Mouse (Mus musculus) liver, embryonic 16.5 days (tissue): Measurements from ENCODE around the gene Slc22a13. TPM values are rescaled to one million over a fixed set of nuclear protein-coding genes. Genes with fewer than 3 reads are reported as not detected.
"Not testable (repeated sequence)": the region's sequence is repeated elsewhere in the genome, so short reads cannot be mapped to it uniquely, and the experiment has no call there.

Experiments used
- ATAC-seq: fragments of 200-750 bp; cut with Nextera tagmentation; 2 replicates; pipeline ENCODE4 v1.8.0; 2017; ENCODE audit warnings: low read depth, mild to moderate bottlenecking, moderate number of reproducible peaks, moderate library complexity
- H3K27ac ChIP-seq: fragments of 300-500 bp; sonication (generic); 2 replicates; pipeline ENCODE4 v1.5.1; 2014; ENCODE audit warnings: mild to moderate bottlenecking, low read length
- H3K27me3 ChIP-seq: fragments of 300-500 bp; sonication (generic); 2 replicates; pipeline ENCODE4 v1.6.1; 2014; ENCODE audit warnings: low read depth, low read length, mixed read lengths; ENCODE audit not compliant: control insufficient read depth, insufficient read depth
- H3K36me3 ChIP-seq: fragments of 300-500 bp; sonication (generic); 2 replicates; pipeline ENCODE4 v1.6.1; 2014; ENCODE audit warnings: mild to moderate bottlenecking; ENCODE audit not compliant: control insufficient read depth, insufficient read depth
- H3K4me1 ChIP-seq: fragments of 300-500 bp; sonication (generic); 2 replicates; pipeline ENCODE4 v1.6.1; 2014; ENCODE audit warnings: low read depth, low read length, mixed read lengths; ENCODE audit not compliant: control insufficient read depth
- H3K4me2 ChIP-seq: fragments of 300-500 bp; sonication (generic); 2 replicates; pipeline ENCODE4 v1.6.1; 2014; ENCODE audit warnings: low read depth, low read length, mixed read lengths
- H3K4me3 ChIP-seq: fragments of 300-500 bp; sonication (generic); 2 replicates; pipeline ENCODE4 v1.5.1; 2014; ENCODE audit warnings: low read depth, mild to moderate bottlenecking, low read length
- H3K9ac ChIP-seq: fragments of 300-500 bp; sonication (generic); 2 replicates; pipeline ENCODE4 v1.6.1; 2014; ENCODE audit warnings: low read depth, low read length
- H3K9me3 ChIP-seq: fragments of 300-500 bp; sonication (generic); replicated peaks from 2 replicates; pipeline ENCODE4 v1.6.1; 2016; ENCODE audit warnings: low read length; ENCODE audit not compliant: control insufficient read depth
- WGBS: fragments of 180-500 bp; shearing (Covaris S2); extraction: QIAGEN DNeasy Blood & Tissue Kit; methylation state at CpG from one replicate; pipeline ENCODE4 v1.1.7; 2014; ENCODE audit not compliant: insufficient replicate concordance; 5-methylcytosine and 5-hydroxymethylcytosine counted together
- polyA plus RNA-seq: library from polyadenylated mRNA; unstranded; fragments of >200 nt; fragmentation: Nextera tagmentation; extraction: Ambion mirVana; gene quantifications from 2 replicates; pipeline ENCODE4 v1.2.1, GENCODE M21; 2015

The Slc22a13 gene
- polyA plus RNA-seq, 1 experiment from 2014 or later: 0.08 TPM

- no peaks in the 10 kb centered on the region for H3K4me1 ChIP-seq
- no peak for ATAC-seq
- no peaks in the 10 kb centered on the region for H3K27me3 ChIP-seq
- H3K36me3 ChIP-seq: peaks cover 4% of the 10 kb centered on the region; the same call in 1 of the 2 replicates
- H3K9me3 ChIP-seq: no peaks in the 10 kb centered on the region
- WGBS: 74% methylated on average over 10 of the region's 10 CpGs
- H3K9ac ChIP-seq: no peak overlapping the region
- no peak overlapping the region for H3K4me3 ChIP-seq
- no peak overlapping the region for H3K4me2 ChIP-seq
- H3K27ac ChIP-seq: no peak overlapping the region
Observed at GRCm38 (mm10) chr9:119240286-119240997, 31.5 kb upstream of the Slc22a13 start.

- no peaks in the 10 kb centered on the region for H3K4me1 ChIP-seq
- peaks cover 4% of the 10 kb centered on the region; the same call in 1 of the 2 replicates for H3K36me3 ChIP-seq
- H3K9me3 ChIP-seq: no peaks in the 10 kb centered on the region
- no peak overlapping the region for H3K9ac ChIP-seq
- no peak overlapping the region for H3K27ac ChIP-seq
- no peaks in the 10 kb centered on the region for H3K27me3 ChIP-seq
- H3K4me3 ChIP-seq: no peak overlapping the region
- no peak overlapping the region for H3K4me2 ChIP-seq
- ATAC-seq: no peak
- WGBS: 79% methylated on average over 3 of the region's 3 CpGs
Observed at GRCm38 (mm10) chr9:119239274-119239673, 30.4 kb upstream of the Slc22a13 start.

GRCm38 (mm10) chr9:119238796-119239195, 29.9 kb upstream of the Slc22a13 start:
- Histone ChIP-seq H3K27me3 (no peaks in the 10 kb centered on the region), H3K36me3 (no peaks in the 10 kb centered on the region)
- 78% methylated on average over 4 of the region's 4 CpGs for WGBS

GRCm38 (mm10) chr9:119231552-119231951, 22.7 kb upstream of the Slc22a13 start:
- Histone ChIP-seq H3K4me1 (peaks cover 6% of the 10 kb centered on the region; the same call in 1 of the 2 replicates), H3K27ac (no peak overlapping the region), H3K4me2 (no peak overlapping the region), H3K27me3 (no peaks in the 10 kb centered on the region), H3K36me3 (no peaks in the 10 kb centered on the region), H3K4me3 (no peak overlapping the region), H3K9me3 (no peaks in the 10 kb centered on the region), H3K9ac (no peak overlapping the region)
- ATAC-seq: peak; percentile 71
- 52% methylated on average over 7 of the region's 7 CpGs for WGBS

More at GRCm38 (mm10) chr9:119238796-119239195, 29.9 kb upstream of the Slc22a13 start:
- no peaks in the 10 kb centered on the region for H3K4me1 ChIP-seq
- no peak overlapping the region for H3K27ac ChIP-seq
- no peak overlapping the region for H3K4me2 ChIP-seq
- no peak overlapping the region for H3K4me3 ChIP-seq
- ATAC-seq: no peak
- no peak overlapping the region for H3K9ac ChIP-seq
- no peaks in the 10 kb centered on the region for H3K9me3 ChIP-seq

GRCm38 (mm10) chr9:119230829-119231228, 21.9 kb upstream of the Slc22a13 start:
- Histone ChIP-seq H3K4me1 (peaks cover 6% of the 10 kb centered on the region; the same call in 1 of the 2 replicates), H3K4me2 (no peak overlapping the region), H3K36me3 (no peaks in the 10 kb centered on the region), H3K9me3 (no peaks in the 10 kb centered on the region), H3K4me3 (no peak overlapping the region), H3K27me3 (no peaks in the 10 kb centered on the region), H3K9ac (no peak overlapping the region), H3K27ac (no peak overlapping the region)
- peak; percentile 47; the same call in 1 of the 2 replicates for ATAC-seq
- WGBS: 23% methylated on average over 2 of the region's 2 CpGs

GRCm38 (mm10) chr9:119220249-119220648, 11.4 kb upstream of the Slc22a13 start:
- no peak overlapping the region for H3K4me3 ChIP-seq
- H3K36me3 ChIP-seq: no peaks in the 10 kb centered on the region
- no peaks in the 10 kb centered on the region for H3K27me3 ChIP-seq
- ATAC-seq: no peak
- H3K27ac ChIP-seq: no peak overlapping the region
- whole genome bisulfite sequencing: 61% methylated on average over 4 of the region's 4 CpGs
- H3K9ac ChIP-seq: no peak overlapping the region
- H3K4me2 ChIP-seq: no peak overlapping the region
- no peaks in the 10 kb centered on the region for H3K4me1 ChIP-seq
- no peaks in the 10 kb centered on the region for H3K9me3 ChIP-seq

GRCm38 (mm10) chr9:119219667-119220066, 10.8 kb upstream of the Slc22a13 start:
- Histone ChIP-seq H3K4me3 (no peak overlapping the region), H3K9ac (no peak overlapping the region), H3K36me3 (no peaks in the 10 kb centered on the region), H3K9me3 (no peaks in the 10 kb centered on the region), H3K27me3 (no peaks in the 10 kb centered on the region), H3K4me2 (no peak overlapping the region), H3K27ac (no peak overlapping the region), H3K4me1 (no peaks in the 10 kb centered on the region)
- no peak for ATAC-seq
- 50% methylated on average over 2 of the region's 2 CpGs for WGBS

- H3K4me1 ChIP-seq, ATAC-seq, H3K27me3 ChIP-seq, H3K4me2 ChIP-seq, H3K9ac ChIP-seq, H3K4me3 ChIP-seq, H3K9me3 ChIP-seq, H3K27ac ChIP-seq, H3K36me3 ChIP-seq: not testable (repeated sequence)
- WGBS: 71% methylated on average over 2 of the region's 2 CpGs
Observed at GRCm38 (mm10) chr9:119215341-119215740, 6.4 kb upstream of the Slc22a13 start.

GRCm38 (mm10) chr9:119214601-119215000, 5.7 kb upstream of the Slc22a13 start:
- Histone ChIP-seq H3K4me3 (no peak overlapping the region), H3K27ac (no peak overlapping the region), H3K9me3 (no peaks in the 10 kb centered on the region), H3K36me3 (no peaks in the 10 kb centered on the region), H3K27me3 (no peaks in the 10 kb centered on the region), H3K4me1 (no peaks in the 10 kb centered on the region), H3K4me2 (no peak overlapping the region), H3K9ac (no peak overlapping the region)
- WGBS: 62% methylated on average over 6 of the region's 6 CpGs
- no peak for ATAC-seq
